Mouse (Mus musculus) spleen, postnatal 4 days (tissue): ENCODE data around the gene Hist1h4d.
"Not testable (repeated sequence)": the region's sequence is repeated elsewhere in the genome, so short reads cannot be mapped to it uniquely, and the experiment has no call there.

Experiments
- DNase-seq, 2 experiments: peaks; one replicate each; pipeline ENCODE4 v3.0.0; 2022; ENCODE audit warnings: low spot score in 2 of 2

The Hist1h4d gene

GRCm38 (mm10) chr13:23551146-23551834, 30.1 kb upstream of the Hist1h4d start, which contains the start of gene Hist1h4f:
TSS of gene Hist1h4f (minus strand) at chr13:23551648.
- DNase-seq, result peak; percentile 92 to 95

GRCm38 (mm10) chr13:23551931-23552914, 29.2 kb upstream of the Hist1h4d start:
- DNase-seq, result peak; percentile 16 to 65

DNA sequence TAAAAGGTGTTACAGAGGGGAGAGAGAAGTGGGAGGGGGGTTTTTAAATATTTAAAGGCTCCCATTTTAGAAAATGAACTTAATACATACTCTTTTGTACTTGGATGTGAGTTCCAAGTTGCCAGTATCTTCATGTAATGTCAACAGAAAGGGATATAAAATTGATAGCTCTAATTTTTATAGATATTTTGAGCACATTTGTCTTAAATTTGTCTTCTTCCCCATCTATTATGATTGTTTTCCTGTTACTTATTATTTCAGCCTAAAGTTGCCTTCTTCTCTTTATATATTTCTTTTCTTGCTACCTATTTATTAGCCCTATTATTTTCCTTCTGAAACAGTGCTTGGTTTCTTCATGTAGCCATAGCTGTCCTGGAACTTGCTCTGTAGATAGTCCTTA, 28.4 kb upstream of the Hist1h4d start, which contains the start of gene Hist1h1d:
Hist1h1d (plus strand) TSS at position 301 of the 400 bp plus-strand sequence.
- no peak for DNase-seq

DNA sequence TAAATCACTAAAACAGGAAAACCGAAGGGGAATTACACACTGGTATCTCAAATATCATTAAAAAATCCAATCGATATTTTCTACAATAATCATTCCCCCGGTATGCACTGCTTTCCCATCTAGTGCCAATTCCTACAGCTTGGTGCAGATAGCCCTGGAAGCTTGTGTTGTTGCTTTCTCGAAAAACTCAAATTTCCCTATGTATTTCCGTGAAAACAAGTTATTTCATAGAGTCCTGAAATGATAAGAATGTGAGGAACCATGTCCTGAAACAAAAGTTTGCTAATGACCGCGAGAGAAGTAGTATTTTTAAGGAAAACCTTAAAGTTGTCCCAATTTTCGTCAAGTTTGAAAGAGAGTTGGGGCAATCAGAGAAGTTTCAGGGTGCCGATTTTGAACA, 27.0 kb upstream of the Hist1h4d start:
- peak in 1 of 2 experiments; percentile 50 for DNase-seq

GRCm38 (mm10) chr13:23554925-23555838, 26.2 kb upstream of the Hist1h4d start:
- DNase-seq, result peak; percentile 92 to 98

DNA sequence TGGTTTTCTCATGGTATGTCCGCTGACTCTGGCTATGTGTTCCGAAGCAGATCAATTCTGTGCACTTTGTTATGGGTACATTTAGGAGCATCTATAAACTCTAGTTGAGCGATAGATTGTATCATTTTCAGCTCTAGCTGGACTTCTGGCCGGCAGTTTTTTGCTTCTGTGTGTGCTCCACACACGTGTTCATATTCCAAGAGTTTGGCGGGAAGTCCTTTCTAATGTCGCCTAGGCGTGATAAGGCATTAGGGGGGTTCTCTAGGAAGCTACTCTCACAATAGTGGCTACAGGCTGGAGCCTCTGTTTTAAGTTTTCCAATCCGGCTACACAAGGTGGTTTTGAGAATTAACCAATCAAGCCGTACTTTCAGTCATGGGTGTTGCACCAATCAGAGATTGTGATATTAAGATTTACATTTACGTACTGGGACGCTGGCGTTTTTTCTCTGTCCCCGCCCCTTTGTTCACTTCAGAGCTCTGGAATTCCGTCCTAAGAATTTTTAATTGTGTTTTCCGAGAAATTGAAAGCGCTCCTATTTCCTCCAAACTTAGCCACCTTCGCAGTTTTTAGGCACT, 25.5 kb upstream of the Hist1h4d start:
- peak; percentile 78 to 88 for DNase-seq

DNA sequence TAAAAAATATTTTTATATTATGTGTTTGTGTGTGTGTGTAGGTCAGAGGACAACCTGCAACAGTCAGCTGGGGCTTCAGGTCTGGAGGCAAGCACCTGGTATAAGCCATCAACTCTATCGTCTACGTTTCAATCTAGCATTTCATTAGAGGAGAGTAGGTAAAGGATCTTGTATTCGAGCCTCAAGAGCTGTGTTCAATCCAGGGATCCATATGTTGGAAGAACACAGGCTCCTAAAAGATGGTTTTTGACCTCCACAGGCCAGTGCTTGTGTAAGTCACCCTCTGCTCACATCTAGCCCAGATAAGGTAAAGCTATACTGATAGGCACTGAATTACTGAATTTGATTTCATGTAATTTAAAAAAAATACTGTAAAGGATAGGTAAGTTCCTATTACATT, 24.5 kb upstream of the Hist1h4d start:
- DNase-seq, result no peak

GRCm38 (mm10) chr13:23560699-23561098, 20.7 kb upstream of the Hist1h4d start:
- DNase-seq, result not testable (repeated sequence)

- DNase-seq, result not testable (repeated sequence)
These were observed 19.9 kb upstream of the Hist1h4d start for GRCm38 (mm10) chr13:23561531-23561882.

GRCm38 (mm10) chr13:23561883-23562659, 19.3 kb upstream of the Hist1h4d start, which contains the start of gene Hist1h3e:
TSS of gene Hist1h3e (minus strand) at chr13:23562369.
- peak; percentile 94 to 98 for DNase-seq

DNA sequence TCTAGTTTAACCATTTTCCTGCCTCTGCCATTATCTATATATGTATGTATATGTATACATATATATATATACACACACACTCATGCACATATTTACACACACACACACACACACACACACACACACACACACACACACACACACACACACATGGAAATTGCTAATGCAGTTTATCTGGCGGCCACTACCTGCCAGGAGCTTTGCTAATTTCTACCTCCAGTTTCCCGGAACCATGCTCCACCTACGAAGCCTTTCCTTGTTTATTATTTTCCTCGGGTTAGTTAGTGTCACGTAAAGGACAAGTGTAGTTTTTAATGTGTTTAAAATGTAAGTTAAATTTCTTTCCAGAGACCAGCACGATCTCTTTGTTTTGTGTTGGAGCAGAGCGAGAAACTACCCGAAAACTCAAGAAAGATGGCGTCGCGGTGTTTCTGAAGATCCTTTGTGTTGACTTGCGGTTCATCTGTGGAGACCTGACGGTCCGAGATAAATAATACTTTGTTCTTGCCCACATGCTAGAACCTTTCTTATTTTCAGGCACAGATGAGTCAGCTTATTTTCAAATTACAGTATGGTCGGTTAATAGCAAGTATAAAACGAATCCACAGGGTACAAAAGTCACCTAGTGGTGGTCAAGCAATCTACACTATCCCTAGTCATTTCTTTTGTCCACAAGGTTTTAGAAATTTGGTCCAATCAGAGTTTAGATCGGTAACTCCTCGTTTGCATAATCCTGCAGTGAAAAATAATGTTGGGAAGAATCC, 18.5 kb upstream of the Hist1h4d start:
- DNase-seq, result peak in 1 of 2 experiments; percentile 62

DNA sequence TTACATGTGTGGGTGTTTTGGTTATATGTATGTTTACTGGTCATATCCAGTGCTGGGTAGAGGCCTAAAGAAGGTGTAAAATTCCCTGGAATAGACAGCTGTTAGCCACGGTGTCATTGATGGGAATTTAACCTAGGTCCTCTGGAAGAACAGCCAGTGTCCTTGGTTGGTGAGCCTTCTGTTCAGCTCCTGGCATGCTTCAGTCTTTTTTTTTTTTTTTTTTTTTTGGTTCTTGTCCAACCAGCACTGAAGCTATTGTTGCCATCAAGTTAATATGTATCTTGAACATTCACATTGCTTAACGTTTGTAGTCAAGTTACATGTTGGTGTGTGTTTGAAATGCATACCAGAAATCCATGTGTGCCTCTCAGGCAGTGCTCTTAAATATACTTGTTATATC, 16.9 kb upstream of the Hist1h4d start:
- DNase-seq, result no peak

- not testable (repeated sequence) for DNase-seq
These were observed 11.0 kb upstream of the Hist1h4d start for GRCm38 (mm10) chr13:23570261-23571021.

DNA sequence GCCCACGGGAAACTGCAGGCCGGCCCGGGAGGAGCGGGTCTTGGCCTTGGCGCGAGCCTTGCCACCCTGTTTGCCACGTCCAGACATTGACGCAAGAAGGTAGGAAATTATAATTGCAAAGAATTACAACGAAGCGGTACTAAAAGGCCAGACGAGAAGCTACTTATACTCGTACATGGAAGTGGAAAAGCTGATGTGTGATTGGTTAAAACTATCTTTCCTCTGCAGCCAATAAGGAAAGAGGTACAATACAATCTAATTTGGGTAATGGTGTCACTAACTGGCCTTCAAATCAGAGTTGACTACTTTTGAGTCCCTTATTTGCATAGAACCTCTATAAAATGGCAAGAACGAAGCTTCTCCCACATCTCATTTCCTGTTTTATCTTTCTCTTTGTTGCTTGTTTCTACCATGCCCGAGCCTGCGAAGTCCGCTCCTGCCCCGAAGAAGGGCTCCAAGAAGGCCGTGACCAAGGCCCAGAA, 10.3 kb upstream of the Hist1h4d start, which contains the start of the genes Hist1h2ae and Hist1h2bg:
Hist1h2ae (minus strand) TSS at position 199 of the 482 bp plus-strand sequence.
Hist1h2bg (plus strand) TSS at position 375 of the 482 bp plus-strand sequence.
- DNase-seq, result peak; percentile 85 to 92

DNA sequence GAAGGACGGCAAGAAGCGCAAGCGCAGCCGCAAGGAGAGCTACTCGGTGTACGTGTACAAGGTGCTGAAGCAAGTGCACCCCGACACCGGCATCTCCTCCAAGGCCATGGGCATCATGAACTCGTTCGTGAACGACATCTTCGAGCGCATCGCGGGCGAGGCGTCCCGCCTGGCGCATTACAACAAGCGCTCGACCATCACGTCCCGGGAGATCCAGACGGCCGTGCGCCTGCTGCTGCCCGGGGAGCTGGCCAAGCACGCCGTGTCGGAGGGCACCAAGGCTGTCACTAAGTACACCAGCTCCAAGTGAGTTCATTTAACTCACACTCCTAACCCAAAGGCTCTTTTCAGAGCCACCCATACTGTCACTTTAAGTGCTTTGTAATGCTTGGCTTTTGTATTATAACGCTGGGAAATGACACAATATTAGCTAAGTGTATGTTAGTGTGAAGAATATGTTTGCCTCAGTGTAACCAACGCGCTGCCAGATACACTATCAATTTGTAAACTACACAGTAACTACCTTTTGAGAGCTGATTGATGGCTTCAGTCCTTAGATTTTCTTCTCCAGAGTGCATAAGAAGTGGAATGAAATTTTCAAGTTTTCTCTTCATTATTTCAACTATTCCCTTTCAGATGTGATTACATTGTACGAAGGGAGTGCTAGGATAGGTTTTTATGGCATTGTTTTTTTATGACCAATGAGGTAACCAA, 9.7 kb upstream of the Hist1h4d start:
- DNase-seq, result not testable (repeated sequence)

GRCm38 (mm10) chr13:23572218-23573033, 9.0 kb upstream of the Hist1h4d start:
- peak in 1 of 2 experiments; percentile 31 for DNase-seq
